Mouse (Mus musculus): ENCODE results near the gene Gxylt2.

GRCm38 (mm10) chr6:100662224-100662623, 42.3 kb upstream of the Gxylt2 start:
- TF ChIP-seq GATA1 (IDR thresholded peaks at IDR 0.05; ENCODE audit: borderline replicate concordance, low read length) (no peak), FLI1 (IDR thresholded peaks at IDR 0.05; ENCODE audit: low read length) (no peak)

Data from megakaryocyte, embryonic 14.5 days (primary cell).